Mouse (Mus musculus): ENCODE measurements around the gene Olfr71. TPM values are rescaled to one million over a fixed set of nuclear protein-coding genes. Genes with fewer than 3 reads are reported as not detected.

The Olfr71 gene
- polyA plus RNA-seq, 1 experiment from 2014 or later = not detected

- peak overlapping the region; percentile 80 for H3K9ac ChIP-seq
- H3K4me3 ChIP-seq (replicated peaks) = peak overlapping the region; percentile 91
- no peaks in the 10 kb centered on the region for H3K9me3 ChIP-seq (replicated peaks)
- H3K4me1 ChIP-seq = peaks cover 18% of the 10 kb centered on the region; the same call in 1 of the 2 replicates
- ATAC-seq (ENCODE audit: insufficient number of reproducible peaks, low FRiP score, low TSS enrichment, low read depth) = peak; percentile 30; the same call in 1 of the 2 replicates
- H3K36me3 ChIP-seq = no peaks in the 10 kb centered on the region
- peak overlapping the region; percentile 60 for H3K4me2 ChIP-seq (replicated peaks)
- peaks cover 8% of the 10 kb centered on the region; the same call in 1 of the 2 replicates for H3K27me3 ChIP-seq
- 5% methylated on average over 34 of the region's 34 CpGs for WGBS
- H3K27ac ChIP-seq (replicated peaks) = peak overlapping the region; percentile 89
These were observed 54.3 kb downstream of the Olfr71 start for GRCm38 (mm10) chr4:43655656-43656338.

Other genes with a start within 250 kb of the Olfr71 start
- not detected in 2 replicates for gene Sit1, start 226.5 kb downstream of the Olfr71 start, polyA plus RNA-seq (2015; fragmentation: Nextera tagmentation; extraction: Ambion mirVana)
- gene Ccdc107, start 217.4 kb downstream of the Olfr71 start, polyA plus RNA-seq (2015; fragmentation: Nextera tagmentation; extraction: Ambion mirVana) = 71.7 and 81.0 TPM in 2 replicates
- 36.8 and 39.8 TPM in 2 replicates for gene Arhgef39, start 210.6 kb downstream of the Olfr71 start, polyA plus RNA-seq (2015; fragmentation: Nextera tagmentation; extraction: Ambion mirVana)
- gene Car9, start 203.3 kb downstream of the Olfr71 start, polyA plus RNA-seq (2015; fragmentation: Nextera tagmentation; extraction: Ambion mirVana) = 2.5 and 4.8 TPM in 2 replicates
- 456 and 604 TPM in 2 replicates for gene Tpm2, start 186.5 kb downstream of the Olfr71 start, polyA plus RNA-seq (2015; fragmentation: Nextera tagmentation; extraction: Ambion mirVana)
- 77.5 and 88.2 TPM in 2 replicates for gene Creb3, start 147.9 kb downstream of the Olfr71 start, polyA plus RNA-seq (2015; fragmentation: Nextera tagmentation; extraction: Ambion mirVana)
- gene Tln1, start 147.6 kb downstream of the Olfr71 start, polyA plus RNA-seq (2015; fragmentation: Nextera tagmentation; extraction: Ambion mirVana) = 55.8 and 60.9 TPM in 2 replicates
- gene Rgp1, start 131.5 kb downstream of the Olfr71 start, polyA plus RNA-seq (2015; fragmentation: Nextera tagmentation; extraction: Ambion mirVana) = 28.6 and 32.5 TPM in 2 replicates
- gene Gba2, start 131.4 kb downstream of the Olfr71 start, polyA plus RNA-seq (2015; fragmentation: Nextera tagmentation; extraction: Ambion mirVana) = 21.3 and 22.3 TPM in 2 replicates
- 1.5 and 1.6 TPM in 2 replicates for gene Msmp, start 125.8 kb downstream of the Olfr71 start, polyA plus RNA-seq (2015; fragmentation: Nextera tagmentation; extraction: Ambion mirVana)
- gene Npr2, start 78.3 kb downstream of the Olfr71 start, polyA plus RNA-seq (2015; fragmentation: Nextera tagmentation; extraction: Ambion mirVana) = 19.7 and 20.9 TPM in 2 replicates
- gene Spag8, start 56.7 kb downstream of the Olfr71 start, polyA plus RNA-seq (2015; fragmentation: Nextera tagmentation; extraction: Ambion mirVana) = 7.5 and 10.6 TPM in 2 replicates
- gene Hint2, start 53.8 kb downstream of the Olfr71 start, polyA plus RNA-seq (2015; fragmentation: Nextera tagmentation; extraction: Ambion mirVana) = 88.1 and 91.2 TPM in 2 replicates
- 5.3 and 6.1 TPM in 2 replicates for gene Tmem8b, start 41.3 kb downstream of the Olfr71 start, polyA plus RNA-seq (2015; fragmentation: Nextera tagmentation; extraction: Ambion mirVana)
- gene Fam221b, start 41.1 kb downstream of the Olfr71 start, polyA plus RNA-seq (2015; fragmentation: Nextera tagmentation; extraction: Ambion mirVana) = 2.9 and 4.3 TPM in 2 replicates
- not detected in 2 replicates for gene Olfr70, start 9.4 kb downstream of the Olfr71 start, polyA plus RNA-seq (2015; fragmentation: Nextera tagmentation; extraction: Ambion mirVana)
- 0.99 and 1.2 TPM in 2 replicates for gene Hrct1, start 16.9 kb upstream of the Olfr71 start, polyA plus RNA-seq (2015; fragmentation: Nextera tagmentation; extraction: Ambion mirVana)
- gene Spaar, start 19.8 kb upstream of the Olfr71 start, polyA plus RNA-seq (2015; fragmentation: Nextera tagmentation; extraction: Ambion mirVana) = 0.09 and 0.31 TPM in 2 replicates
- not detected in 2 replicates for gene Olfr159, start 60.8 kb upstream of the Olfr71 start, polyA plus RNA-seq (2015; fragmentation: Nextera tagmentation; extraction: Ambion mirVana)
- gene Olfr156, start 113.6 kb upstream of the Olfr71 start, polyA plus RNA-seq (2015; fragmentation: Nextera tagmentation; extraction: Ambion mirVana) = 0.13 TPM in 1 of 2 replicates, not detected in the other
- 0.04 TPM in 2 replicates for gene Olfr157, start 129.9 kb upstream of the Olfr71 start, polyA plus RNA-seq (2015; fragmentation: Nextera tagmentation; extraction: Ambion mirVana)
- 0.16 TPM in 1 of 2 replicates, not detected in the other for gene Olfr155, start 141.3 kb upstream of the Olfr71 start, polyA plus RNA-seq (2015; fragmentation: Nextera tagmentation; extraction: Ambion mirVana)
- gene Reck, start 165.3 kb upstream of the Olfr71 start, polyA plus RNA-seq (2015; fragmentation: Nextera tagmentation; extraction: Ambion mirVana) = 33.3 and 33.7 TPM in 2 replicates
- gene Glipr2, start 247.1 kb upstream of the Olfr71 start, polyA plus RNA-seq (2015; fragmentation: Nextera tagmentation; extraction: Ambion mirVana) = 84.4 and 102 TPM in 2 replicates

All from embryonic facial prominence, embryonic 15.5 days (tissue).